Mouse (Mus musculus) left cerebral cortex, adult 2 months (tissue): Measurements from ENCODE around the gene Tbc1d22a. TPM values are rescaled to one million over a fixed set of nuclear protein-coding genes. Genes with fewer than 3 reads are reported as not detected.

ENCODE experiments used
- DNase-seq, 2 experiments: peaks; one replicate each; pipeline ENCODE4 v3.0.0; 2021 to 2022; ENCODE audit warnings: low spot score in 2 of 2, mixed read lengths in 1 of 2; ENCODE audit errors: extremely low spot score in 1 of 2
- H3K27ac ChIP-seq: fragments of 200-600 bp; 2 replicates; pipeline ENCODE4 v1.8.1; 2022
- H3K4me3 ChIP-seq: fragments of 200-600 bp; 2 replicates; pipeline ENCODE4 v1.8.1; 2022
- CTCF ChIP-seq: fragments of 200-600 bp; IDR thresholded peaks from 2 replicates; pipeline ENCODE4 v1.8.1; 2022; ENCODE audit warnings: antibody characterized with exemption, mild to moderate bottlenecking, moderate library complexity
- intact Hi-C: fragments of 180-260 bp; cut with DNase I; formaldehyde crosslinking; loops from one replicate; pipeline ENCODE4 v1.15.1; 2025
- total RNA-seq, 2 experiments: library from RNA; stranded (reverse); gene quantifications; 2 replicates each; pipeline ENCODE4 v1.2.3; 2021

Tbc1d22a gene
- total RNA-seq, 2 experiments from 2014 or later = 32.8 to 34.3 TPM

DNA sequence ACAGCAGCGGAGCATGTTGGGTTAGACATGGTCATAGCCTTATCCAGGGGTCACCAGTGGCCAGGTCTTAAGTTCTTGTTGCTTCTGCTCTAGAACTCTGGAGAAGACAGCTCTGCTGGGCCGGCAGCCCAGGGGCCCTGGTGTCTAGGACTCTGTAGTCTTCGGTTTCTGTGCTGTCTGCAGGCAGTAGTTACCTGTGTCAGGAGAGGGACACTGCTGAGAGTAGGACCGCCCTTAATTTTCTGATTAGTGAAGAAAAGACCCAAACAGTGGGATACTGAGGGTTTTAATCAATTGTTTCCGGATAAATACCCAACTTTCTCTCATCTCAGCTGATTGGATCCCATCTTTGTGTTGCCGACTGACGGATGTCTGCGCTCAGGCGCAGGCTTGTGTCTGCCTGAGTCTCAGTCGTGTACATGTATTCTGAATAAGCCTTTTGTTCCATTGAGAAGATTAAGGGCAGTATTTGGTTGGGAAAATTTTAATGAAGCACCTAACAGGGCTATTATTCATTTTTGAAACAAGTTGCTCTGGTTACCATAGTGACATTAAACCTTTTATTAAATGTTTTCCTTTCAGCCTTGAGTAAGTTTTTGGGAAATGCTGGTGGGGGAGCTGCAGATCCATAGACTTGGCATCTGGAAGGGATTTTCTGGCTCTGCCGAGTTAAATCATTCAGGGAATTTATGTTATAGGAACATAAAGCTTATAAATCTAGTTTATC, 62.4 kb downstream of the Tbc1d22a start:
- Histone ChIP-seq H3K4me3 (no peak overlapping the region), H3K27ac (peak overlapping the region; percentile 77)
- TF ChIP-seq CTCF = peak; percentile 34
- no peak for DNase-seq
- intact Hi-C loops = loop anchor here (2.0 kb wide), 2 partner anchors 18 to 88 kb away; no protein-coding TSS in a partner anchor

DNA sequence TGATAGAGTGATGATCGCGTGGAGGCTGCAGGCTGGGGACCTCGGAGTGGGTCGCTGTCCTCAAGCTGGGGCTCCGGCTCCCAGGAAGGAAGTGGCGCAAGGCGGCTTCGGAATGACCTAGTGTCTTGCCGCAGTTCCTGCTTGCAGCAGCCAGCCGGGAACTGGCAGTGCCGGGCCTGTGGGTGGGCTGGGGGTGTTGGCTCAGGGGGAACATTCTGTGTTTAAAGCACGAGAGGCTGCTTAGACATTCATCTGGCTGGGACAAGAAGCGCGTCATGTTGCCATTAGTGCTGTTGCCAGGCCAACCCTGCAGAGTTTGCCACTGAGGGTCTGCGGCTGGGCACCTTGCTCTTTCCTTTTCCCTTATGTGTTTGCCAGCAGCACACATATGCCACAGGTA, 63.2 kb downstream of the Tbc1d22a start:
- Histone ChIP-seq H3K27ac (peak overlapping the region; percentile 77), H3K4me3 (peak overlapping the region; percentile 17; the same call in 1 of the 2 replicates)
- intact Hi-C loops = loop anchor here (2.0 kb wide), 2 partner anchors 19 to 87 kb away; no protein-coding TSS in a partner anchor
- TF ChIP-seq CTCF = no peak
- peak; percentile 51 to 71 for DNase-seq

DNA sequence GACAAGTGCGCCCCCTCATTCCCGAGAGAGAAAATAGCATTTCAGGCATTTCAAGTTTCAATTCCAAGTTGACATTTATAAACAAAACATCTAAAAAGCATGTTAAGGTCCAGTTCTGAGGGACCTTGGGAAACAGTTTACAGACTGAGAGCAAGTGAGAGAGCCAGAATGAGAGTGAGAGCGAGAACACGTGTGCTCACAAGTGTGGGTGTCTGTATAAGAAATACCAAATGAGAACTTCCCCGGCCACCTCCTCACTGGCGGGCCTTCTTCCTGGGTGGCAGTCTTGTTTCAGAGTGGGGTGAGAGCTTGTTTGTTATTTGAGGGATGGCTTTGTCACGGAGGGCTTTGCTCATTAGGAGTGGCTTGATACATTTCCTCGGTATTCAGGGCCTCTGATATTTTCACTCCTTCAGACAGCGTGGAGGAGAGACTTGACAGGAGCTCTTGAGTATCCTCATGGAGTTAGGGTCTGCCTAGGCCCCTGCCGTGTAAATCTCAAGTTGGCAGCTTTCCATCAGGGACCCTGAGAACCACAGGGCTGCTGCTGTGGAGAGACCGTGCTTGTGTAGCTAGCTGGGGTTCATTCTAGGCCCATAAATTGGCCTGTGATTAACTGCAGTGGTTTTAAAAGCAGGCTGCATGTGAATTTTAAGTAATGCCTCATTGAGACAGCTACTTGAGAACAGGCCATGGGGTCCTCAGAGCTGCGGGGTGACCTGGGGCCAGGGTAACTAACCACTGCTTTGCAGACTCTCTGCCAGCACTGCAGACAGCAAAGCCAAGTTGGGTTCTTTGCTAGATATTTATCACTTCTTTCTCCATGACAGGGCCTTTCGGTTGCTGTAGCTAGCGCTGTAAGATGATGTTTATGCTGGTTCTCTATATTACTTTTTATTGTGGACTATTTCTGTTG, 65.1 kb downstream of the Tbc1d22a start:
- peak; percentile 40 to 41 for DNase-seq
- Histone ChIP-seq H3K4me3 (no peak overlapping the region), H3K27ac (peak overlapping the region; percentile 24)
- intact Hi-C loops = no loop called here
- no peak for TF ChIP-seq CTCF

DNA sequence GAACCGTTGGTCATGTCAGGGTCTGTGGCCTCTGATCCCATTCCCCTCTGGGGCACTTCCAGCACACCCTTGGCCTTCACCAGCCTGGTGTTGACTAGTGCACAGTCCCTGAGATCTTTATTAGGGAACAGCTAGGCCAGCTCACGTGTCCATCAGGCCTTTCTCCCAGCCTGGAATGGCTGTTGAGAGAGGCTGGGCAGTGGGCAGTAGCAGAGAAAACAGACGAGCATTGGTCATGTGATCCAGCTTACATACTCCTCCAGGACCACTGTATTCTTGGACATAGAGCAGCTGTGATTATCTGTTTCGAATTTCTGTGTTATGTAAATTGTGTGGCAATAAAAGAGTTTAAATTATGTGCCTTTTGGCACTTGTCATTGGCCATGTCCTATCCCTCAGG, 65.9 kb downstream of the Tbc1d22a start:
- no peak for TF ChIP-seq CTCF
- DNase-seq = no peak
- no peak overlapping the region for H3K4me3 ChIP-seq
- intact Hi-C loops = no loop called here
- H3K27ac ChIP-seq = no peak overlapping the region; the same call in 1 of the 2 replicates

DNA sequence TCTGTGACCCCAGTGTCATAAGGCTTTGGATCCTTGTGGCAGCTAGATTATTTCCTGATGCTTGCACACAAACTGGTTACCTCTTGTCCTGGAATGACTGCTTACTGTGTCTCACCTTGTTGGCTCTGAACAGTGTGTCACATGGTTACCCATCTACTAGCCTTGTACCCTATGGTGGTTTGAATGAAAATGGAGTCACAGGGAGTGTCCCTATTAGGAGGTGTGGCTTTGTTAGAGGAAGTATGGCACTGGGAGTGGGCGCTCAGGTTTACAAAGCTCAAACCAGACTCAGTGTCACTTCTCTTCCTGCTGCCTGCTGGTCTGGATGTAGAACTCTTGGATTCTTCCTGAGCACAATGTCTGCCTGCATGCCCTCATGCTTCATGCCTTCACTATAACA, 69.0 kb downstream of the Tbc1d22a start:
- intact Hi-C loops = no loop called here
- TF ChIP-seq CTCF = no peak
- no peak for DNase-seq
- Histone ChIP-seq H3K4me3 (no peak overlapping the region), H3K27ac (no peak overlapping the region)

GRCm38 (mm10) chr15:86285296-86285695, 71.0 kb downstream of the Tbc1d22a start:
- no peak for TF ChIP-seq CTCF
- H3K27ac ChIP-seq = no peak overlapping the region
- no peak overlapping the region for H3K4me3 ChIP-seq
- intact Hi-C loops = no loop called here
- no peak for DNase-seq

DNA sequence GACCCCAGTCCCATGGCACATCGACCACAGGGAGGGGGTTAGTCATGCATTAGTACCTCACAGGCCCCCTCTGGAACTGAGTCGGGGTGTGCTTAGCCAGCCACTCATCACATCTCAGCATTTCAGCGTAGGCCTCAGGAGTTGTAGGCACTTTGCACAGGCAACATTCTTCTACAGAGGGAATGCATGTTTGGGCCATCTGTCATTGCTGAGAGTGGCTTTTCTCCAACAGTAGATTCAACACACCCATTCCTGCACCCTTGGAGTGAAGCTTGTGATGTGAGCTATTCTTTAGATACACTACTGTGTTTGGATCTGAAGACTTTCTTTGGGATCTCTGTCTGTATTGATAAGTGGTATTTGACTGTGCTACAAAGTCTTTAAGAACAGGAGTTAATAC, 75.8 kb downstream of the Tbc1d22a start:
- TF ChIP-seq CTCF = no peak
- no peak overlapping the region for H3K27ac ChIP-seq
- intact Hi-C loops = no loop called here
- DNase-seq = no peak
- H3K4me3 ChIP-seq = no peak overlapping the region

GRCm38 (mm10) chr15:86292288-86292687, 78.0 kb downstream of the Tbc1d22a start:
- no peak for TF ChIP-seq CTCF
- no peak overlapping the region for H3K4me3 ChIP-seq
- no peak for DNase-seq
- H3K27ac ChIP-seq = no peak overlapping the region
- intact Hi-C loops = no loop called here

GRCm38 (mm10) chr15:86294426-86294825, 80.2 kb downstream of the Tbc1d22a start:
- no peak for DNase-seq
- intact Hi-C loops = no loop called here

GRCm38 (mm10) chr15:86295722-86296288, 81.5 kb downstream of the Tbc1d22a start:
- intact Hi-C loops = no loop called here
- TF ChIP-seq CTCF = no peak
- no peak for DNase-seq
- Histone ChIP-seq H3K4me3 (no peak overlapping the region), H3K27ac (no peak overlapping the region)

More at GRCm38 (mm10) chr15:86294426-86294825, 80.2 kb downstream of the Tbc1d22a start:
- Histone ChIP-seq H3K27ac (no peak overlapping the region), H3K4me3 (no peak overlapping the region)
- TF ChIP-seq CTCF = no peak

GRCm38 (mm10) chr15:86297281-86297680, 83.0 kb downstream of the Tbc1d22a start:
- Histone ChIP-seq H3K27ac (no peak overlapping the region), H3K4me3 (no peak overlapping the region)
- intact Hi-C loops = no loop called here
- TF ChIP-seq CTCF = no peak
- DNase-seq = no peak

GRCm38 (mm10) chr15:86303876-86304275, 89.6 kb downstream of the Tbc1d22a start:
- TF ChIP-seq CTCF = no peak
- intact Hi-C loops = no loop called here
- DNase-seq = no peak
- H3K4me3 ChIP-seq = no peak overlapping the region
- H3K27ac ChIP-seq = no peak overlapping the region
